Mouse (Mus musculus) left cerebral cortex, adult 6 months (tissue): ENCODE results near the gene Ints6. TPM values are rescaled to one million over a fixed set of nuclear protein-coding genes. Genes with fewer than 3 reads are reported as not detected.

ENCODE experiments used
- long read RNA-seq, 2 experiments: library from polyadenylated mRNA; unstranded; transcript quantifications; one replicate each; pipeline ENCODE4 v2.0.0; 2019 to 2020
- polyA plus RNA-seq: library from polyadenylated mRNA; unstranded; fragments of <200 nt; fragmentation: Nextera tagmentation; gene quantifications from 2 replicates; pipeline ENCODE4 v1.2.3, GENCODE M21; 2021

Gene Ints6
- 3.0 and 3.6 TPM in 2 replicates for polyA plus RNA-seq
- long read RNA-seq, experiment 1, partial matches to known transcripts, result 12 of 29 reads
- long read RNA-seq, experiment 1, other reads (novel, unspliced or antisense), result 17 of 29 reads
- long read RNA-seq, experiment 2, partial matches to known transcripts, result 2 of 7 reads
- long read RNA-seq, experiment 2, other reads (novel, unspliced or antisense), result 5 of 7 reads

GRCm38 (mm10) chr14:62761036-62761881 is at the start of gene Ints6:
Gene Ints6, minus strand, starts transcription at chr14:62761169.

DNA sequence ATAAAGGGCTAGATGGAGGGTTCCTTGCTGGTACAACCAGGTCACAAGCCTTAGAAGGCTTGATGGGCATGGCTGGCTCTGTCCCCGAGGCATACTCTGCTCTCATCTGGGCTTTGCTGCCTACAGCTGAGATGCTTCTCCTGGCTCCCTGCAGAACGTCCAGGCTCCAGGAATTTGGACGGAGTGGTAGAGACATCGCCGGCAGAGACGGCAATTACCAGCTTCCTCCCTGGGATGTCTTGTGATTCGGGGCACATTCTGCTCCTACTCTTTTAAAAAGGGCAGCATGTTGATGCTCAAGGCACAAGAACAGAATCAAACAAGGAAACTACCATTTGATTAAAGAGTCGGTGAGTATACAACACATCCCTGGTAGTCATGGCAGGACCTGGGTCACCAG is 97.6 kb downstream of the Ints6 start, which contains the start of gene Serpine3:
Gene Serpine3, plus strand, starts transcription at position 301 of the 400 bp plus-strand sequence.

Other genes starting within 250 kb of the Ints6 start
- 13.2 and 23.1 TPM in 2 replicates for gene Fam124a, start 205.4 kb downstream of the Ints6 start, polyA plus RNA-seq
- gene Gm4131, start 194.2 kb downstream of the Ints6 start, polyA plus RNA-seq, result not detected in 2 replicates
- gene Serpine3, start 97.5 kb downstream of the Ints6 start, polyA plus RNA-seq, result not detected in 2 replicates
- 1.8 and 2.3 TPM in 2 replicates for gene Wdfy2, start 76.5 kb upstream of the Ints6 start, polyA plus RNA-seq
- not detected in 2 replicates for gene Defb48, start 223.3 kb upstream of the Ints6 start, polyA plus RNA-seq
- gene Defb47, start 236.9 kb upstream of the Ints6 start, polyA plus RNA-seq, result not detected in 2 replicates